Mouse (Mus musculus) myocyte (in vitro differentiated cells): ENCODE measurements around the gene Carnmt1.

ENCODE experiments used
- MAX ChIP-seq: IDR thresholded peaks from one replicate; pipeline ENCODE4 v1.6.1; 2011; ENCODE audit warnings: low read depth, mild to moderate bottlenecking, control low read depth
- POLR2A ChIP-seq: IDR thresholded peaks from one replicate; pipeline ENCODE4 v1.6.1; 2011; ENCODE audit warnings: low read depth, mild to moderate bottlenecking, control low read depth, moderate library complexity; ENCODE audit not compliant: insufficient read length
- POLR2AphosphoS2 ChIP-seq: IDR thresholded peaks from one replicate; pipeline ENCODE4 v1.6.1; 2011; ENCODE audit warnings: low read depth, control low read depth; ENCODE audit not compliant: insufficient read length
- USF1 ChIP-seq: IDR thresholded peaks from one replicate; pipeline ENCODE4 v1.6.1; 2011; ENCODE audit warnings: low read depth, mild to moderate bottlenecking, control low read depth, moderate library complexity

DNA sequence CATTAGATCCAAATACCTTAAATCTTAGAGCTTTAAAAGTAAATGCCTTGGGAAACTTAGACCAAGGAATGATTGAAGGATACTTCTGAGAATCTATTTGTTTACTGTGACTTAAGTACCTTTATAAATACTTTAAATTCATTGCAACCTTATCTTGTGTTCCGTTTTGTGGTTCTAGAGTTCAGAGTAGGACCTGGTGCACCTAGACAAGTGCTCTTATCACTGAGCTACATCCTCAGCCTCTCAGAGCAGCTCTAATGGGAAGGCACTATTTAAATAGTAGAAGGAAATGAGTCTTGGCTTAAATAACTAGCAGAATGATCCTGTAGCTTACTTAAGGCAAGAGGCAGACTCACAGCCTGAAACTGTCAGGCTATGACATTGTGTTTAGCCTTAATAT, 25.0 kb downstream of the Carnmt1 start:
- TF ChIP-seq USF1 (no peak), POLR2A (no peak), MAX (no peak), POLR2AphosphoS2 (no peak)
